Mouse (Mus musculus) effector memory CD4-positive, alpha-beta T cell, adult 5 months (primary cell): ENCODE measurements around the gene Agl. TPM values are rescaled to one million over a fixed set of nuclear protein-coding genes. Genes with fewer than 3 reads are reported as not detected.

Source experiments
- polyA plus RNA-seq: library from polyadenylated mRNA; unstranded; fragments of 100-300 nt; shearing (Covaris generic); gene quantifications from one replicate; pipeline ENCODE4 v1.2.1, GENCODE M21; 2017

The Agl gene
- polyA plus RNA-seq = 4.9 TPM

GRCm38 (mm10) chr3:116807811-116808506 lies at the start of gene Agl:
Agl (minus strand) TSS chr3:116808166.

GRCm38 (mm10) chr3:116712436-116712881 lies 95.5 kb downstream of the Agl start, which contains the start of gene Slc35a3:
Slc35a3 (minus strand) TSS chr3:116712831.

Other genes starting within 250 kb of the Agl start
- 1.1 TPM for gene Lrrc39, start 245.2 kb downstream of the Agl start, polyA plus RNA-seq
- 3.8 TPM for gene Sass6, start 213.2 kb downstream of the Agl start, polyA plus RNA-seq
- 31.6 TPM for gene Trmt13, start 193.6 kb downstream of the Agl start, polyA plus RNA-seq
- gene Mfsd14a, start 145.5 kb downstream of the Agl start, polyA plus RNA-seq = 172 TPM
- gene Gm43191, start 126.9 kb downstream of the Agl start, polyA plus RNA-seq = not detected
- 23.1 TPM for gene Slc35a3, start 95.3 kb downstream of the Agl start, polyA plus RNA-seq
- 19.5 TPM for gene Frrs1, start 51.3 kb upstream of the Agl start, polyA plus RNA-seq
- not detected for gene 4930455H04Rik, start 160.1 kb upstream of the Agl start, polyA plus RNA-seq
- gene Palmd, start 160.8 kb upstream of the Agl start, polyA plus RNA-seq = not detected